Mouse (Mus musculus) hindbrain, postnatal 0 days (tissue): ENCODE data around the gene Tacc2. TPM values are rescaled to one million over a fixed set of nuclear protein-coding genes. Genes with fewer than 3 reads are reported as not detected.

Experiments used
- ATAC-seq: fragments of 200-750 bp; cut with Nextera tagmentation; 2 replicates; pipeline ENCODE4 v1.8.0; 2017; ENCODE audit warnings: mild to moderate bottlenecking, moderate TSS enrichment, moderate library complexity
- DNase-seq: peaks from one replicate; pipeline ENCODE4 v3.0.0-alpha.2; 2015; ENCODE audit warnings: low spot score
- H3K27ac ChIP-seq: fragments of 300-500 bp; sonication (generic); 2 replicates; pipeline ENCODE4 v1.5.1; 2014; ENCODE audit warnings: mild to moderate bottlenecking
- H3K27me3 ChIP-seq: fragments of 300-500 bp; sonication (generic); 2 replicates; pipeline ENCODE4 v1.6.1; 2014; ENCODE audit warnings: low read length, mixed read lengths; ENCODE audit not compliant: insufficient read depth
- H3K36me3 ChIP-seq: fragments of 300-500 bp; sonication (generic); 2 replicates; pipeline ENCODE4 v1.6.1; 2014; ENCODE audit warnings: low read length, mixed read lengths; ENCODE audit not compliant: insufficient read depth
- H3K4me1 ChIP-seq: fragments of 300-500 bp; sonication (generic); 2 replicates; pipeline ENCODE4 v1.6.1; 2014; ENCODE audit warnings: antibody characterized with exemption, low read length, mixed read lengths; ENCODE audit not compliant: insufficient read depth
- H3K4me2 ChIP-seq: fragments of 300-500 bp; sonication (generic); 2 replicates; pipeline ENCODE4 v1.6.1; 2014; ENCODE audit warnings: low read depth, mild to moderate bottlenecking, low read length, moderate library complexity, mixed read lengths
- H3K4me3 ChIP-seq: fragments of 300-500 bp; sonication (generic); 2 replicates; pipeline ENCODE4 v1.5.1; 2014; ENCODE audit warnings: low read length
- H3K9ac ChIP-seq: fragments of 300-500 bp; sonication (generic); replicated peaks from 2 replicates; pipeline ENCODE4 v1.6.1; 2014; ENCODE audit warnings: mild to moderate bottlenecking, low read length, moderate library complexity, mixed read lengths
- H3K9me3 ChIP-seq: fragments of 300-500 bp; sonication (generic); 2 replicates; pipeline ENCODE4 v1.6.1; 2016; ENCODE audit warnings: low read length, mixed read lengths
- CTCF ChIP-seq: IDR thresholded peaks from 2 replicates; pipeline ENCODE4 v1.5.1; 2016; ENCODE audit warnings: antibody characterized with exemption, control low read depth, low read depth
- WGBS: fragments of 180-500 bp; shearing (Covaris S2); extraction: QIAGEN DNeasy Blood & Tissue Kit; methylation state at CpG from one replicate; pipeline ENCODE4 v1.1.7; 2014; 5-methylcytosine and 5-hydroxymethylcytosine counted together
- polyA plus RNA-seq: library from polyadenylated mRNA; unstranded; fragments of >200 nt; fragmentation: Nextera tagmentation; extraction: Ambion mirVana; gene quantifications from 2 replicates; pipeline ENCODE4 v1.2.1, GENCODE M21; 2015
- total RNA-seq: library from RNA; depleted of rRNA; stranded (reverse); fragments of >200 nt; gene quantifications from 2 replicates; pipeline ENCODE4 v1.2.3, GENCODE M21; 2014

Gene Tacc2
- total and polyA plus RNA-seq, 2 experiments from 2014 or later = 38.4 to 51.8 TPM

- H3K27ac ChIP-seq = peak overlapping the region; percentile 32; the same call in 1 of the 2 replicates
- no peaks in the 10 kb centered on the region for H3K27me3 ChIP-seq
- DNase-seq (peak; percentile 55), ATAC-seq (no peak)
- H3K36me3 ChIP-seq = no peaks in the 10 kb centered on the region
- no peak for TF ChIP-seq CTCF
- no peak overlapping the region for H3K9ac ChIP-seq
- no peaks in the 10 kb centered on the region for H3K9me3 ChIP-seq
- 46% methylated on average over 6 of the region's 6 CpGs for WGBS
- H3K4me2 ChIP-seq = no peak overlapping the region
- H3K4me3 ChIP-seq = no peak overlapping the region
- peaks cover 6% of the 10 kb centered on the region; the same call in 1 of the 2 replicates for H3K4me1 ChIP-seq
Measured at GRCm38 (mm10) chr7:130597546-130597945, 20.3 kb downstream of the Tacc2 start.

GRCm38 (mm10) chr7:130600074-130600473 is 22.8 kb downstream of the Tacc2 start:
- Histone ChIP-seq H3K27me3 (no peaks in the 10 kb centered on the region), H3K9me3 (no peaks in the 10 kb centered on the region), H3K9ac (no peak overlapping the region), H3K27ac (no peak overlapping the region), H3K36me3 (no peaks in the 10 kb centered on the region), H3K4me1 (peaks cover 6% of the 10 kb centered on the region; the same call in 1 of the 2 replicates), H3K4me3 (no peak overlapping the region), H3K4me2 (no peak overlapping the region)
- no peak for DNase-seq
- no peak for TF ChIP-seq CTCF
- WGBS = 85% methylated on average over 3 of the region's 3 CpGs
- no peak for ATAC-seq

GRCm38 (mm10) chr7:130600546-130600945 is 23.3 kb downstream of the Tacc2 start:
- Histone ChIP-seq H3K4me3 (no peak overlapping the region), H3K4me2 (no peak overlapping the region), H3K9me3 (no peaks in the 10 kb centered on the region), H3K36me3 (no peaks in the 10 kb centered on the region), H3K9ac (no peak overlapping the region), H3K27ac (no peak overlapping the region), H3K4me1 (peaks cover 6% of the 10 kb centered on the region; the same call in 1 of the 2 replicates), H3K27me3 (no peaks in the 10 kb centered on the region)
- DNase-seq (no peak), ATAC-seq (no peak)
- WGBS = 90% methylated on average over 2 of the region's 2 CpGs
- no peak for TF ChIP-seq CTCF

GRCm38 (mm10) chr7:130602804-130603203 is 25.6 kb downstream of the Tacc2 start:
- WGBS = 96% methylated on average over 1 of the region's 1 CpGs
- H3K36me3 ChIP-seq = no peaks in the 10 kb centered on the region
- H3K27ac ChIP-seq = no peak overlapping the region
- H3K4me2 ChIP-seq = no peak overlapping the region
- H3K4me1 ChIP-seq = no peaks in the 10 kb centered on the region
- no peak for TF ChIP-seq CTCF
- DNase-seq (no peak), ATAC-seq (no peak)
- H3K27me3 ChIP-seq = no peaks in the 10 kb centered on the region
- no peak overlapping the region for H3K4me3 ChIP-seq
- H3K9ac ChIP-seq = no peak overlapping the region
- H3K9me3 ChIP-seq = no peaks in the 10 kb centered on the region

GRCm38 (mm10) chr7:130603556-130603955 is 26.3 kb downstream of the Tacc2 start:
- TF ChIP-seq CTCF = no peak
- ATAC-seq = no peak

GRCm38 (mm10) chr7:130604390-130604789 is 27.2 kb downstream of the Tacc2 start:
- Histone ChIP-seq H3K27me3 (no peaks in the 10 kb centered on the region), H3K9ac (no peak overlapping the region), H3K36me3 (no peaks in the 10 kb centered on the region), H3K4me3 (no peak overlapping the region), H3K27ac (no peak overlapping the region), H3K9me3 (no peaks in the 10 kb centered on the region), H3K4me1 (no peaks in the 10 kb centered on the region), H3K4me2 (no peak overlapping the region)
- DNase-seq (no peak), ATAC-seq (no peak)
- WGBS = 80% methylated on average over 2 of the region's 2 CpGs
- TF ChIP-seq CTCF = no peak

More at GRCm38 (mm10) chr7:130603556-130603955, 26.3 kb downstream of the Tacc2 start:
- no peaks in the 10 kb centered on the region for H3K9me3 ChIP-seq
- no peak overlapping the region for H3K4me3 ChIP-seq
- no peaks in the 10 kb centered on the region for H3K4me1 ChIP-seq
- H3K27ac ChIP-seq = no peak overlapping the region
- no peak overlapping the region for H3K4me2 ChIP-seq
- no peak overlapping the region for H3K9ac ChIP-seq
- WGBS = 92% methylated on average over 5 of the region's 5 CpGs
- H3K27me3 ChIP-seq = no peaks in the 10 kb centered on the region
- no peaks in the 10 kb centered on the region for H3K36me3 ChIP-seq
- no peak for DNase-seq

GRCm38 (mm10) chr7:130605111-130605510 is 27.9 kb downstream of the Tacc2 start:
- WGBS = 29% methylated on average over 6 of the region's 6 CpGs
- Histone ChIP-seq H3K9me3 (no peaks in the 10 kb centered on the region), H3K36me3 (no peaks in the 10 kb centered on the region), H3K4me1 (no peaks in the 10 kb centered on the region), H3K27ac (no peak overlapping the region), H3K9ac (no peak overlapping the region), H3K4me2 (no peak overlapping the region), H3K27me3 (no peaks in the 10 kb centered on the region), H3K4me3 (no peak overlapping the region)
- TF ChIP-seq CTCF = peak; percentile 69
- no peak for ATAC-seq
- peak; percentile 33 for DNase-seq
